Mouse (Mus musculus) kidney, postnatal 10 days (tissue): ENCODE results near the gene Bcl11a.

Source experiments
- DNase-seq: peaks from one replicate; pipeline ENCODE4 v3.0.0; 2021; ENCODE audit warnings: mixed read lengths

Bcl11a gene

DNA sequence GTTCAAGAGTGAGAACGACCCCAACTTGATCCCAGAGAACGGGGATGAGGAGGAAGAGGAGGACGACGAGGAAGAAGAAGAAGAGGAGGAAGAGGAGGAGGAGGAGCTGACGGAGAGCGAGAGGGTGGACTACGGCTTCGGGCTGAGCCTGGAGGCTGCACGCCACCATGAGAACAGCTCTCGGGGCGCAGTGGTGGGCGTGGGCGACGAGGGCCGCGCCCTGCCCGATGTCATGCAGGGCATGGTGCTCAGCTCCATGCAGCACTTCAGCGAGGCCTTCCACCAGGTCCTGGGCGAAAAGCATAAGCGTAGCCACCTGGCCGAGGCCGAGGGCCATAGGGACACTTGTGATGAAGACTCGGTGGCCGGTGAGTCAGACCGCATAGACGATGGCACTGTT is 86.2 kb downstream of the Bcl11a start:
- DNase-seq, result no peak

- DNase-seq, result no peak
Observed at GRCm38 (mm10) chr11:24171675-24172285, 93.9 kb downstream of the Bcl11a start.

GRCm38 (mm10) chr11:24172585-24172984 is 94.7 kb downstream of the Bcl11a start:
- no peak for DNase-seq

- DNase-seq, result no peak
Observed at GRCm38 (mm10) chr11:24174161-24174792, 96.4 kb downstream of the Bcl11a start.

DNA sequence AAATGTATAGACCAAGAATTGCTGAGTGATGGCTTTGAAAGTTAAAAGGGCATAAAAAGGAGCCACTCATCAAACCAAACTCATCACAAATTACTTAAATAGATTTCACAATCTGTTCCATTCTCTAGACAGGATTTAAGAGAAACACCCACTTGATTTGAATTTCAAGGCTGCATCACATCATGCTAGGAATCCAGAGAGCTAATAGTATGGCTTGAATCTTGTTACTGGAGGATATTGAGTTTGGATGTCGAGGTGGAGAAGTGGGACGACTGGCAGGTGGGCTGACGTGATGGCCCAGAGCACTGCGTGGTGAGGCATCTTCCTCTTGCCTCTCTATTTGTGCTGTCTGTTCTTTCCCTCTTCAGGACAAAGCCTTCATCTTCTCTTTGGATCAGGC is 99.6 kb downstream of the Bcl11a start:
- DNase-seq, result no peak

GRCm38 (mm10) chr11:24178823-24179476 is 101.1 kb downstream of the Bcl11a start:
- no peak for DNase-seq

DNA sequence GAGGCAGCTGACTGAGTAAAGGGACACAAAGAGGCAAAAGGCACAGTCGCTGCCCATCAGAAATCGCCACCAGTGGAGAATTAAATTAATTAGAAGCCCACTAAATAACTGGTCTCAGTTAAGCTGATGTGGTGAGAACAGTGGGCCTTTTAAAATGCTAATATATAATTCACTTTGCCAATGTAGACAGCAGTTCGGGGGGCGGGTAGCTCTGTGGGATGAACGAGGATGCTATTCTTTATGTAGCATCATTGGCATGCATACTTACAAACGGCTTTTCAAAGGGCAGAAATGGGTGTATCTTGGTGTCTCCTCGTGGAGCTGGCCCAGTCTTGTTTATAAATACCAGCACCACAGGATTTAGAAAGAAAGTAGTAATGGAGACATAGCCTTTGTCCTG is 102.2 kb downstream of the Bcl11a start:
- DNase-seq, result no peak

DNA sequence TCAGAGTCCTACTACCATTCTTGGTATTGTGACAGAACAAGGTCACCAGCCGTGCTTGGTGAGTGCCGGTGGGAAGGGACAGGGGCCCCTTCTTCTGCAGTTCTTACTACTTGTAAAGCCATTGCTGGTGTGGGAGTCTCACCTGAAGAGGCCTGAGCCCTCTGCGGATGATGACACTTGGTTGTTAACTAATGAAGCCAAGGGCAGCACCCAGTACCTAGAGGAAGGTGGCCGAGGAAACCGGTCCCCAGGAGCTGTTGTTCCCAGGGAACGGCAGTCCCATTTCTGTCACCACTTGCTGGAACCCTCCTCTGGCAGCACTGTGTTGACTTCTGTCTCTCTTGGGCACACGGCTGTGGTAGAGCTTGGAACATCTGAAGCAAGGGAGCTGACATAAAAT is 105.6 kb downstream of the Bcl11a start:
- DNase-seq, result no peak

- no peak for DNase-seq
Observed at GRCm38 (mm10) chr11:24184932-24185331, 107.1 kb downstream of the Bcl11a start.

DNA sequence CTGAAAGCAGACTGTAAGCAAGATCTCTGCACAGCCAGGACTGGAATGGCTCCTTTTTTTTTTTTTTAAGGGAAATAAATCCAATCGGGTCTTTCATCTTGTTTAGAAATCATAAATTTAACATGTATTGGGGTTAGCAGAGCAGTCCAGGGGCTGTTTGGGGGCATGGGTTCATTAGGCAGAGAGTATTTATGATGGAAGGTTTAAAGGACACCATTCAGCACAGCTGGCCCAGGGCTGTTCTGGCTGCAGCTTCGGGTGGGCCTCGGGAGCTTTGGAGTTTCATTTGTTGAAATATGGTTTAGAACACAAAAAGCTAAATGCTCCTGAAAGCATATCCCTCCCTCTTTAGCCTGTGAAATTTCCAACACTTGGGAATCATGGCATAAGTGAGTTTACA is 112.6 kb downstream of the Bcl11a start:
- peak; percentile 60 for DNase-seq

GRCm38 (mm10) chr11:24196460-24197190 is 118.8 kb downstream of the Bcl11a start:
- DNase-seq, result no peak

- no peak for DNase-seq
Observed at GRCm38 (mm10) chr11:24197424-24197823, 119.6 kb downstream of the Bcl11a start.

DNA sequence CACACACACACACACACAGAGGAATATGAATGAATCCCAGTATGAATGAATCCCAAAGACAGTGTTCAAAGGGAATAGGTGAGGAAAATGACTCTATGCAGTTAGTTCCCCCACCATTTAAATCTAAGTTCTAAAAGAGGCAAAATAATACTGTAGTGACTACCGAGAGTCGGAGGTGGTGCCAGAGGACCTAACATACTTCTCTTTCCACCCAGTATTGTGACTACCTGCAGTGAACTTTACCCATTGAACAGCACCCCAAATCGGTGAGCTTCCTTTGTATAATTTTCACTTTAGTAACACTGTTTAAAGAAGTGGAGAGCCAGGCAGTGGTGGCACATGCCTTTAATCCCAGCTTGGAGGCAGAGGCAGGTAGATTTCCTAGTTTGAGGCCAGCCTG is 121.7 kb downstream of the Bcl11a start:
- no peak for DNase-seq

- DNase-seq, result no peak
Observed at GRCm38 (mm10) chr11:24200310-24200709, 122.5 kb downstream of the Bcl11a start.

DNA sequence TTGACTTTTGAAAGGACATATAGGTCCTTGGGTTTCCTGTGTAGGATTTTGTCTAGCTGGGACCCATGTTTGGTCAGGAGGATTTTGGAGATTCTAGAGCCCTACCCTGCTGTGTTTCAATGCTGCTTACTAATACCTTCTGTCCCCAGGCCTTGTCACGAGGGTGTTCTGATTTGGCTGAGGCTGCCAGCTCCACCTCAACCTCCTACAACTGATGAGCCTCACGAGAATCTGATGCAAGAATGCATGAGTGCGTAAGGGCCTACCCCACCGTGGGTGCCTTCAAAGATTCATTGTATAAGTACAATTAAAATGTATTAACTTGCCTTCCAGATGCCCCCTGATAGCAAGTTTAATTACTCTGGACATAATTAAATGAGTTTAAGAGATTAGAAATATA is 123.4 kb downstream of the Bcl11a start:
- no peak for DNase-seq

GRCm38 (mm10) chr11:24202641-24203361 is 124.9 kb downstream of the Bcl11a start:
- peak; percentile 11 for DNase-seq

DNA sequence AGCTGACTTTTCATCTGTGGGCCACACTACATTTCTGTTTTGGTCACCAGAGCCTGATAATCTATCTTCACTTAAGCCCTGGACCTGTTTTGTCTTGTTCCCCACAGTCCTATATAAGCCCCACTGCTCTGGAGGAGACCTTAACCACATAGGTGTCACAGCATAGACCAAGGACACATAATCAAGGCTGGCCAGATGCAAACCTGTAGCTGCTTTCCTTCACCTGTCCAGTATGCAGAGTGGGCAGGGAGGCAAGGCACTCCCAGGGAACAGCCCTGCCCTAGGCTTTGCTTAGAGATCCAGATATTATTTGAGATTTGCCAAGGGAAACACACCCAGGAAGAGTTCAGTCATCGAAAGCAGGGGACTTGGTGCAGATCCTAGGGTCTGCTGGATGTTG is 125.6 kb downstream of the Bcl11a start:
- DNase-seq, result no peak

DNA sequence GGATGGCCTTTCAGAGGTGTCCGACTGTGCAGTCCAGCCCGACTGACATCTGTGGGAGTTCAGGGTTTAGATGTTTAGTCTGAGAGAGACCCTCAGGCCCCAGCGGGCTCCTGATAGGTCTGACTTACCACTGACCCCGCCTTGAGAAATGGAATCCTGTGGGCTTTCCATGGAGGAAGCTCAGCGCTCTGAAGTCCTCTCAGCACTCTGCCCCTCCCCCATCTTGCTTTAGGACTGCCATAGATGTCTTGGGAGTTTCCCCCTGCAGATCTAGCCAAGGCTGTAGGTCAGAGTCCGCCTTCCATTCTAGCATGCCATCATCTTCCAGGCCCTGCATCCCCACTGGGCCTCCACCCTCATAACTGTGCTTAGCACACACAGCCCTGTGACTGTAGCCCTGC is 131.1 kb downstream of the Bcl11a start:
- DNase-seq, result no peak

DNA sequence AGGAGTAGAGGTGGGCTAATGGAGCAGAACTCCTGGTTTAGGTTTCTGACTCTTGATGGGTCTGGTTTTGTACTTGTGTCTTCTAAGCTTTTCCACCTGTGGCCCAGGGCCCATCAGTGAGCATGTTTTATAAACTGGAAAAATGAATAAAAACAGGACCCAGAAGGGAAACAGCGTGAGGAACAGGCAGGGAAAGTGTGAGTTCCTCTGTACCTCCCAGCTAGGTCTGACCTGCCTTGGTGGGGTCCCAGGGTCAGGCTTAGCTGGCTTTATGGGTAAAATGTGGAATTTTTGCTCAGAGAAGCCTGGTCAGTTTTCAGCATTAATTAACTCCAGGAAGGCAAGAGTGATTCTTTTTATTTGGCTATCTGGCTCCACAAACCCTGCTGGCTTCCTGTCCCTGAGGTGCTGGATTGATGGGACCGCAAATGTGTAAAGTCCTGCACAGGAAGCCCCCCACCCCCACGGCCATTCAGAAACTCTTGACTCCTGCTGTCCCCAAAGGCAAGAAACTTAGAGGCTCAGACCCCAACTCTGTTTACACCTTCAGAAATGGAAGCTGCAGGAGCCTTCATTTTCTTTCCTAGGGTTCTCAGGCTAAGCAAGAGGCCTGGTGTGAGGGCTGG is 136.8 kb downstream of the Bcl11a start:
- peak; percentile 12 for DNase-seq

DNA sequence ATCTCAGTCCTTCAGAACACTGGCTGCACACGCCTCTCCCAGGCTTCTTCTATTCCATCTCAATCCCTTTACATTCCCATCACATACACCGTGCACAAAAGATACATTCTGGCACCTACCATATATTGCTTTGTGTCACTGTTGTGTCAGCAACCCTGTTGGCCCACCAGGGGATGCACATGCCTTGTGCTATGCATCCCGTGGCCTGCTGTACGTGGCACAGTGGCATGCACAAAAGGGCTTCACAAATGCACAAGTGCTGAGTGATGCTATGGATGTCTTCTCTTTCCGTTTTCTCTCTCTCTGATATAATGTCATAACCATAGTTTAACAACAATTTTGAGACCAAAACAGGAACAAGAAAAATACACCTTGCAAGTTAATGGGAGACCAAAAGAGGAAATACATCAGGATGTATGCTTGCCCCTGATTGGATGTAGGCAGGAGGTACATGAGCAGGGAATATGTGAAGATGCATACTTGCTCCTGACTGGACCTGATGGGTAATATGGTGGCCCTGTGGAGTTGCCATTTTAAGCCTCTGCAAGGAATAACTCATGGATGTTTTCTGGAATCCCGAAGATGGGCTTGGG is 140.0 kb downstream of the Bcl11a start:
- DNase-seq, result no peak

- no peak for DNase-seq
Observed at GRCm38 (mm10) chr11:24221601-24222307, 143.9 kb downstream of the Bcl11a start.
